Mouse (Mus musculus) layer of hippocampus, adult 8-10 months (tissue): ENCODE measurements around the gene Nt5c. TPM values are rescaled to one million over a fixed set of nuclear protein-coding genes. Genes with fewer than 3 reads are reported as not detected.
"Not testable (repeated sequence)": the region's sequence is repeated elsewhere in the genome, so short reads cannot be mapped to it uniquely, and the experiment has no call there.

Experiments
- DNase-seq, 2 experiments: peaks; one replicate each; pipeline ENCODE4 v3.0.0; 2022; ENCODE audit warnings: low spot score in 2 of 2
- total RNA-seq, 4 experiments: library from RNA; stranded (reverse); gene quantifications; 2 replicates each; pipeline ENCODE4 v1.2.4; 2022

Gene Nt5c
- total RNA-seq = 10 to 100 TPM; 58.8 to 68.5 (median 66.3) TPM

DNA sequence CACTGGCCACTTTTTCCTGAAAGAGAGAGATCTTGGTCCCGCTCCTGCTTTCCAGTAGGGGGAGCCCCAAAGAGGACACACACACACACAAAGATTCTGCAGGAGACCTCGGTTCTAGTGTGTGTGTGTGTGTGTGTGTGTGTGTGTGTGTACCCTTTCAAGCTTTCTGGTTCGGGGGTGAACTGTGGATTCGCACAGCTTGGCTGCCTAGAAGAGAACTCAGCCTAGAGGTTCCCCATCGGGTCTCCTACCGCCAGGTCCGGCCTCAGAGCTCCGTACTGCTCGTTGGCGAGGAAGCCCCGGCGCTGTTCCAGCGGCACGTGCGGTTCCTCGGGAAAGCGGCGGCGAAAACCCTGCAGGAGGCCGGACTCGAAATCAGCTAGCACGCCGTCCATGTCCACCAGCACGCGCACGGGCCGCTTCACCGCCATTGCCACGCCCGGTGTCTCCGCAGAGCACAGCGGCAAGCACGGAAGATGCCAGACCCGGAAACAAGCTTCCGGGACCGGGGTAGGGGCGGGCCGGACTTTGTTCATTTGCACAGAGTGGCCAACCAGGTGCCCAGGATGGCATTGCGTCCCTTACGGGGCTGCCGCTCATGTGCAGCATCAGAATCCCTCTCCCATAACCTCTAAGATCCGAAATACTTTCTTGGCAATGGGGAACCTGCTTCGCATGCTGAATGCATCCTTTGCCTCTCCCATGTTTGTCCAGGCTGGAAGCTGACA lies at the start of gene Nt5c:
Nt5c (minus strand) TSS at position 507 of the 728 bp plus-strand sequence.
- peak; percentile 77 to 84 for DNase-seq

- DNase-seq = no peak
Observed at GRCm38 (mm10) chr11:115538045-115538444, 46.4 kb upstream of the Nt5c start.

GRCm38 (mm10) chr11:115536856-115537568 lies 45.4 kb upstream of the Nt5c start:
- DNase-seq = peak; percentile 41 to 63

GRCm38 (mm10) chr11:115536038-115536681 lies 44.5 kb upstream of the Nt5c start, which contains the start of gene Sumo2:
Gene Sumo2 (minus strand): TSS chr11:115536276.
- peak; percentile 93 to 97 for DNase-seq

DNA sequence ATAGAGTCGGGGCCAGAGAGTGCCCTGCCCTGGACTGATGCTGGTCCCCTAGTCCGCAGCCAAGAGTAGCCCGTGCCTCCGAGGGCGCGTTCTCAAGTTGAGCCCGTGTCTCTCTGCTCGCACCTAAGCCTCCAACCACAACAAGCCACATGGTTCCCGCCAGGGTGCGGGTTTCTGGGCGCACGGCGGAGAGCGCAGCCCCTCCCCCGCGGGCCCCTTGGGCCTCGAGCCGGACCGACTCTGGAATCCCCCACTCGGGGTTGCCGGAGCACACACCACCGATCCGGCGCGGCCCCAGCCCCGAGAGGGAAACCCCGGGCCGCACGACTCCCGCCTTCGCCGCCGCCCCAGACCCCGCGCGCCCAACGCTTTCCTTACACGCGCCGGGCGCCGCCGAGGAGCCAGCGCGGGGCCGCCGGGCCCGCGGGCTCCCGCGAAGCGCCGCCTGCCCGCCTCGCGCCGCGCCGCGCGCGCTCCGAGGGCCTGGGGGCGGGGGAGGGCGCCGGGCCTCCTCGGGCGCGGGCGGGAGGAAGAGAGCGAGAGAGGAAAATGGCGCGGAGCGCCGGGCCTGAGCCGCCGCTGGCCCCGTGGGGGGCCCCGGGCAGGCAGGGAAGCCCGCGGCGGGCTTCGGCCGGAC lies 43.9 kb upstream of the Nt5c start:
- DNase-seq = peak in 1 of 2 experiments; percentile 30

DNA sequence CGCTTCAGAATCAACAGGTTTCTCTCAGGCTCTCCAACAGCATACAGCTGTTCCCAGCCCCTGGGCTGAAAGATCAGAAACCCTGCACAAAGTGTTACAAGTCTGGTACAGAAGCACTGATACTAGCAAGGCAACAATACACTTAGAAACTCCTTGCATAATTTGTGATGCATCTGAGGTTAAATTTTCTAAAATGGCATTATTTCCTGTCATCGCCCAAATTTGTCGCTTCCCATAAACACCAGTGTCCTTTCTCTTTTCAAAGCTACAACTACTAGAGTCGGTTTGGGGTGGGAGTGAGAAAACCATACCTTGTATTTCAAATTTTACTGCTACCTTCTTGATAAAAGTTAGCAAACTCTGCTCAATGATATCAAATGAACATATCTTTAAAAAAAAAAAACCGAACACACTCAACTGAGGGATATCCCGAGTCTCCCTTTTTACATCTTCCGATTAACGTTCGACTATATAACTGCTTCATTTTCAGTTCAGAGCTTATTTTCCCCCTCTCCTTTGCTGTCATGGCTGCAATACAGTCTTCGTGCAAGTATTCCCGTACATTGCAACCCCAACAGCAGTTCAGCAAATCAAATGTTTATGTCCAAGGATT lies 43.2 kb upstream of the Nt5c start:
- no peak for DNase-seq

DNA sequence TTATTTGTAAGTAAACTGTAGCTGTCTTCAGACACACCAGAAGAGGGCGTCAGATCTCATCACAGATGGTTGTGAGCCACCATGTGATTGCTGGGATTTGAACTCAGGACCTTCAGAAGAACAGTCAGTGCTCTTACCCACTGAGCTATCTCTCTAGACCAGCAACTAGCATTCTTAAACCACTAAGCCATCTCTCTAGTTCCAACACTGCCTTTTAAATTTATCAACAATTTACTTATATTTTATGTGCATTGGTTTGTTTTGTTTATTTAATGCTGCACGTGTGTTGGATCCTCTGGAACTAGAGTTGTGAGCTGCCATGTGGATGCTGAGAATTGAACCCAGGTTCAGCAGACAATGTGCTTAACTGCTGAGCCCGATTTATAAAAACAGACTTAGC lies 34.8 kb upstream of the Nt5c start:
- DNase-seq = not testable (repeated sequence)

DNA sequence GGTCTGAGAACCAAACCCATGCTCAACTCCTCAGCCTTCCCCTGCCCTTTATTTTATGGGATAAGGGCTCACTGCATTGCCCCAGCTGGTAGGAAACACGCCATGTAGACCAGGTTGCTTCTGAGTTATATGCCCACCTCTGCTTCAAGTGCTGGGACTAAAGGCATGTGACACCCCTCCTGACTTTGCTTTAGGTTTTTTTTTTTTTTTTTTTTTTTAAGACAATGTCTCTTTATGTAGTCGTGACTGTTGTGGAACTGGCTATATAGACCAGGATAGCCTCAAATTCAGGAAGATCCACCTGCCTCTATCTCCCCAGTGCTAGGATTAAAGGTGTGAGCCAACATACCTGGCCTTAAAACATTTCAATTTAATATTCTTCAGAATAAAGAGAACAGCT lies 31.0 kb upstream of the Nt5c start:
- DNase-seq = no peak

GRCm38 (mm10) chr11:115522238-115522637 lies 30.6 kb upstream of the Nt5c start:
- DNase-seq = no peak

DNA sequence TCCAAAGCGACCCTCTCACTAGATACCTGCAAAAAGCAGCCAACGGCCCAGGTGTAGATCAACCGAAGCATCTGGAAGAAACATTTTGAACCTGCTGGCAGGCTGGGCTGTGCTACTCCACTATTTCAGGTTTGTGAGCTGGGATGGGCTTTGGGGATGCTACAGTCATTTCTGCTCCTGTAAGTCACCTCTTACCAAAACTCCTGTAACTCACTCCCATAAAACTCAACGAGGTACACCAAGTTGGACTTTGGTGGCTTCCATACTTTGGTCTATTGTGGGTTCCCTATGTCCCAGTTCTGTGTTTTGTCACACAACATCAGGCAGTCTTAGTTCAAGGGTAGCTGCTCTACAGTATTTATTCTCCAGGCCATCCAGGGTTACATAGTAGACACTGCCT lies 29.4 kb upstream of the Nt5c start:
- no peak for DNase-seq

GRCm38 (mm10) chr11:115520218-115520617 lies 28.6 kb upstream of the Nt5c start:
- DNase-seq = no peak

DNA sequence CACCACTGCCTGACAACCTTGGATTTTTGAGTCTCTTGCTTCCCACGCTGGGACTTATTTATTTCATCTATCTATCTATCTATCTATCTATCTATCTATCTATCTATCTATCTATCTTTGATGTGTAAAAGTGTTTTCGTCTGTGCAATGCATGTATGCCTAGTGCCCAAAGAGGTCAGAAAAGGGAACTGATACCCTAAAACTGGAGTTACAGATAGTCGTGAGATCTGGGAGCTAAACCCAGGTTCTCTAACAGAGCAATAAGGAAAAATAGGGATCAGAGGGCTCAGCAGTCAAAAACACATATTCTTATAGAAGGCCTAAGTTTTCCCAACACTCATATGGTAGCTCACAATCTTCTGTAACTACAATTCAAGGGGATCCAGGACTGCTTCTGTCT lies 27.9 kb upstream of the Nt5c start:
- no peak for DNase-seq

- no peak for DNase-seq
Observed at GRCm38 (mm10) chr11:115518693-115519092, 27.0 kb upstream of the Nt5c start.

GRCm38 (mm10) chr11:115516942-115517341 lies 25.3 kb upstream of the Nt5c start:
- DNase-seq = no peak

DNA sequence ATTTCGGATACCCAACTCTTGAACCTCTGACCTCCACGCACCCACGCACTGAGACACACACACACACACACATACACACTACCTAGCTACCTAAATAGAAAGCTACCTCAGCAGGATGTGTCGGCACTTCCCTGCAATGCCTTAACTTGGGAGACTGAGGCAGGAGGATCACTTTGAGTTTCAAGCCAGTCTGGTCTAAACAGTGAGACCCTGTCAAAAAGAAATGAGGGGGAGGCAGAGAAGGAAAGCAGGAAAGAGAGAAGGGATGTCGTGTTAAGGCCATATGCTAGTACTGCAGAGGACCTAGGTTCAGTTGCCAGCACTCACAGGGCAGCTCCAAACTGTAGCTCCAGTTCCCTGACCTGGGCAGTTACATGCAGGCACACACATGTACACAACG lies 23.4 kb upstream of the Nt5c start:
- no peak for DNase-seq

- DNase-seq = peak; percentile 95 to 97
Observed at GRCm38 (mm10) chr11:115514238-115514663, 22.6 kb upstream of the Nt5c start, which contains the start of gene Jpt1. Gene Jpt1 (minus strand): TSS chr11:115514387.

GRCm38 (mm10) chr11:115513271-115514237 lies 21.9 kb upstream of the Nt5c start:
- DNase-seq = peak in 1 of 2 experiments; percentile 44

DNA sequence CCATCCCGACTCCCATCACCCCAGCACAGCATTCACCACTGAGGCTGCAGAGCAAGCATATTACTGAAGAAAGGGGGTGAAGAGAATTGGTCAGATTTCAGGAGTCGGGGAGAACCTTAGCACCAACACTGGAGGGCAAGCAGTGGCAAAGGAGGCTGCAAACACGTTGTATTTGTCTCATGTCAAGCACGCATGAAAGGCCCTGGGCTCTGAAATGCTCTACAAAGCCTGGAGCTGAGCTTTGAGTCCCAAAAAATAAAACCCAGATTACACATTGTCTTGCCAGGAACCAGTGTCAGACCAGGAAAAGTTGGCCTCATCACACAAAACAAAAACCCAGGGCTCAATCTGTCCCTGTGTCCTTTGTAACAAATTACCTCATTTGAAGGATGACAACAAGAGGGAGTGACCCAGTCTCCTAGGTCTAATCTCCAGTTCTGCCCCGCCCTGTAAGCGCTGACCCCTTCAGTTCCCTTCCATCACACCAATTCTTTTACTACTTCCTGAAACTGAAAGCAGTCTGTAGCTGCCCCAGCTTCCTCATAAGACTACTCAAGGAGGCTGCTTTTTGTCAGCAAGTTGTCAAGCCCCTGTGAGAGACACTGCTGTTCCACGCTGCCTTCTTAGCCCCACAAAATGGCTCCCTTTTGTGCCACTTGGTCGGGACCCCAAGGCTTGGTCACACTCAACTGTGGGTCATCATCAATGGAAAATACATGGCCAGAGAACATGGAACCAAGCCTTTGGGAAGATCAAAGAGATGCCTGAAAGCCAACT lies 20.9 kb upstream of the Nt5c start:
- no peak for DNase-seq

DNA sequence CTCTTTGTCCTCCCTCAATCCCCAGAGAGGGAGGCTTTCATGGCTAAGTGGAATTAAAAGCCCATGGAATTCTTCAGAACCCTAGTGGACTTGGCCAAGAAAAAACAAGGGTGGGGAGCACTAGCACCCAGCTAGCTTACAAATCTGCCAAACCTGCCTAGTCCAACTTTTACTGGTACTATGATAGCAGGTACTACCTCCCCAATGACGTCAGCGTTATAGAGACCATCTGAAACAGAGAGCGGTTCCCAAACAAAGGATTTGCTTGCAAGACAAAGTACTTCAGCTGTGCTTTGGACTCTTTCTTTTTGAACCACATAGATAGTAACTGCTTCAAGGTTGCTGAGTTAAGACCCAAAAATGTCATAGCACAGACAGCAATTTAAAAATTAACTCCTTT lies 20.3 kb upstream of the Nt5c start:
- no peak for DNase-seq
